Mouse (Mus musculus): ENCODE measurements at regions not wholly inside any gene's neighbourhood (a gene's known extent, or its start where the extent isn't known, plus 50 kb on each side); places are given as distances from the start of the nearest gene placed in this dataset.

- no peak for DNase-seq (ENCODE audit: low spot score in 2 of 2)
These were observed 197.4 kb downstream of the Meis1 start for GRCm38 (mm10) chr11:18821384-18821783.

GRCm38 (mm10) chr11:18814110-18814509 lies 204.7 kb downstream of the Meis1 start:
- no peak for DNase-seq (ENCODE audit: low spot score in 2 of 2)

GRCm38 (mm10) chr11:18767479-18767878 lies 251.3 kb downstream of the Meis1 start:
- DNase-seq (ENCODE audit: low spot score in 2 of 2): no peak

GRCm38 (mm10) chr11:18766458-18767016 lies 252.2 kb downstream of the Meis1 start:
- DNase-seq (ENCODE audit: low spot score in 2 of 2): no peak

GRCm38 (mm10) chr11:18758591-18759074 lies 260.2 kb downstream of the Meis1 start:
- DNase-seq (ENCODE audit: low spot score in 2 of 2): no peak

- no peak for DNase-seq (ENCODE audit: low spot score in 2 of 2)
These were observed 262.2 kb downstream of the Meis1 start for GRCm38 (mm10) chr11:18756576-18756975.

GRCm38 (mm10) chr11:18754732-18755525 lies 263.9 kb downstream of the Meis1 start:
- DNase-seq (ENCODE audit: low spot score in 2 of 2): no peak

- no peak for DNase-seq (ENCODE audit: low spot score in 2 of 2)
These were observed 264.9 kb downstream of the Meis1 start for GRCm38 (mm10) chr11:18753856-18754255.

- no peak for DNase-seq (ENCODE audit: low spot score in 2 of 2)
These were observed 265.5 kb downstream of the Meis1 start for GRCm38 (mm10) chr11:18753246-18753645.

GRCm38 (mm10) chr11:18752512-18752911 lies 266.3 kb downstream of the Meis1 start:
- no peak for DNase-seq (ENCODE audit: low spot score in 2 of 2)

- DNase-seq (ENCODE audit: low spot score in 2 of 2): no peak
These were observed 267.6 kb downstream of the Meis1 start for GRCm38 (mm10) chr11:18750911-18751841.

- no peak for DNase-seq (ENCODE audit: low spot score in 2 of 2)
These were observed 268.8 kb downstream of the Meis1 start for GRCm38 (mm10) chr11:18750080-18750375.

GRCm38 (mm10) chr11:18749265-18750079 lies 269.3 kb downstream of the Meis1 start:
- no peak for DNase-seq (ENCODE audit: low spot score in 2 of 2)

- no peak for DNase-seq (ENCODE audit: low spot score in 2 of 2)
These were observed 270.8 kb downstream of the Meis1 start for GRCm38 (mm10) chr11:18747871-18748461.

- DNase-seq (ENCODE audit: low spot score in 2 of 2): no peak
These were observed 271.4 kb downstream of the Meis1 start for GRCm38 (mm10) chr11:18747361-18747760.

GRCm38 (mm10) chr11:18746486-18746885 lies 272.3 kb downstream of the Meis1 start:
- DNase-seq (ENCODE audit: low spot score in 2 of 2): no peak

- DNase-seq (ENCODE audit: low spot score in 2 of 2): peak in 1 of 2 experiments; percentile 39
These were observed 272.9 kb downstream of the Meis1 start for GRCm38 (mm10) chr11:18745840-18746239.

- DNase-seq (ENCODE audit: low spot score in 2 of 2): no peak
These were observed 283.7 kb downstream of the Meis1 start for GRCm38 (mm10) chr11:18734904-18735664.

GRCm38 (mm10) chr11:18734075-18734474 lies 284.7 kb downstream of the Meis1 start:
- no peak for DNase-seq (ENCODE audit: low spot score in 2 of 2)

- no peak for DNase-seq (ENCODE audit: low spot score in 2 of 2)
These were observed 289.0 kb downstream of the Meis1 start for GRCm38 (mm10) chr11:18729742-18730141.

Measured in urinary bladder, postnatal 4 days (tissue).